Mouse (Mus musculus) stomach, postnatal 0 days (tissue): Measurements from ENCODE around the gene Gm20604. TPM values are rescaled to one million over a fixed set of nuclear protein-coding genes. Genes with fewer than 3 reads are reported as not detected.

Experiments
- ATAC-seq: fragments of 200-750 bp; cut with Nextera tagmentation; 2 replicates; pipeline ENCODE4 v1.8.0; 2017; ENCODE audit not compliant: low FRiP score, low TSS enrichment
- DNase-seq: peaks from one replicate; pipeline ENCODE4 v3.0.0-alpha.2; 2016; ENCODE audit warnings: low spot score
- H3K27ac ChIP-seq: fragments of 300-500 bp; sonication (generic); replicated peaks from 2 replicates; pipeline ENCODE4 v1.5.1; 2014; ENCODE audit warnings: mild to moderate bottlenecking, control low read depth
- H3K27me3 ChIP-seq: fragments of 300-500 bp; sonication (generic); 2 replicates; pipeline ENCODE4 v1.6.1; 2014; ENCODE audit warnings: low read length; ENCODE audit not compliant: control insufficient read depth, insufficient read depth
- H3K36me3 ChIP-seq: fragments of 300-500 bp; sonication (generic); 2 replicates; pipeline ENCODE4 v1.6.1; 2014; ENCODE audit warnings: low read length, mixed read lengths; ENCODE audit not compliant: control insufficient read depth, insufficient read depth
- H3K4me1 ChIP-seq: fragments of 300-500 bp; sonication (generic); replicated peaks from 2 replicates; pipeline ENCODE4 v1.6.1; 2014; ENCODE audit warnings: antibody characterized with exemption; ENCODE audit not compliant: control insufficient read depth, insufficient read depth
- H3K4me2 ChIP-seq: fragments of 300-500 bp; sonication (generic); replicated peaks from 2 replicates; pipeline ENCODE4 v1.6.1; 2014; ENCODE audit warnings: low read depth, mild to moderate bottlenecking, control low read depth, moderate library complexity
- H3K4me3 ChIP-seq: fragments of 300-500 bp; sonication (generic); 2 replicates; pipeline ENCODE4 v1.5.1; 2014; ENCODE audit warnings: low read depth, low read length, control low read depth
- H3K9ac ChIP-seq: fragments of 300-500 bp; sonication (generic); 2 replicates; pipeline ENCODE4 v1.6.1; 2014; ENCODE audit warnings: mild to moderate bottlenecking, low read length, control low read depth, mixed read lengths
- H3K9me3 ChIP-seq: fragments of 300-500 bp; sonication (generic); 2 replicates; pipeline ENCODE4 v1.6.1; 2016; ENCODE audit warnings: low read length; ENCODE audit not compliant: control insufficient read depth
- CTCF ChIP-seq: IDR thresholded peaks from 2 replicates; pipeline ENCODE4 v1.5.1; 2016; ENCODE audit warnings: antibody characterized with exemption, low read depth, mild to moderate bottlenecking, moderate library complexity
- EP300 ChIP-seq: optimal IDR thresholded peaks from 2 replicates; pipeline ENCODE3; 2016; ENCODE audit warnings: antibody characterized with exemption
- WGBS: fragments of 180-500 bp; shearing (Covaris S2); extraction: QIAGEN DNeasy Blood & Tissue Kit; methylation state at CpG from one replicate; pipeline ENCODE4 v1.1.7; 2014; 5-methylcytosine and 5-hydroxymethylcytosine counted together
- polyA plus RNA-seq: library from polyadenylated mRNA; unstranded; fragments of >200 nt; fragmentation: Nextera tagmentation; extraction: Ambion mirVana; gene quantifications from 2 replicates; pipeline ENCODE4 v1.2.1, GENCODE M21; 2015

The Gm20604 gene
- 10.3 and 10.6 TPM in 2 replicates for polyA plus RNA-seq

DNA sequence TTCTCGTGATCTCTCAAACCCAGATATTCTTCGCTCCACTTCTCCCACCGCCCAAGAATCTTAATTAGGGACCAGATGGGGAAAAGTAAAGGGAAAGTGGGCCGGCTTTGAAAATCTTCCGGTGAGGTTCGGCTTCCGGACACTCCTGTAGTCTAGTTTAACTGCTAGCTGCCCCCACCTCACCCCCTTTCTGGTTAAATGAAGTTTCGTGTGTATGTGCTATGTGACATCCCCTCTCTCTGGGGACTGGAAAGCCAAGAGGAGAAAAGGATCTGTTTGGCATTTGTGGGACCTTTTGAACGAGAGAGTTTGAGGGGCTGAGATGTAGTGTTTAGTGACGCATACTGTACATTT is at the start of gene Gm20604:
TSS of gene Gm20604 (minus strand) at position 270 of the 354 bp plus-strand sequence.
- Histone ChIP-seq H3K9ac (peak within 1 kb of the TSS; percentile 80), H3K27me3 (no peaks in the 10 kb centered on the region), H3K36me3 (no peaks in the 10 kb centered on the region), H3K4me2 (peak within 1 kb of the TSS; percentile 95), H3K27ac (peak within 1 kb of the TSS; percentile 86), H3K4me1 (no peaks in the 10 kb centered on the region; the same call in 1 of the 2 replicates), H3K4me3 (peak within 1 kb of the TSS; percentile 89), H3K9me3 (no peaks in the 10 kb centered on the region)
- ATAC-seq (no peak), DNase-seq (no peak)
- 0% methylated on average over 10 of the region's 10 CpGs for WGBS
- TF ChIP-seq EP300 (no peak), CTCF (no peak)

DNA sequence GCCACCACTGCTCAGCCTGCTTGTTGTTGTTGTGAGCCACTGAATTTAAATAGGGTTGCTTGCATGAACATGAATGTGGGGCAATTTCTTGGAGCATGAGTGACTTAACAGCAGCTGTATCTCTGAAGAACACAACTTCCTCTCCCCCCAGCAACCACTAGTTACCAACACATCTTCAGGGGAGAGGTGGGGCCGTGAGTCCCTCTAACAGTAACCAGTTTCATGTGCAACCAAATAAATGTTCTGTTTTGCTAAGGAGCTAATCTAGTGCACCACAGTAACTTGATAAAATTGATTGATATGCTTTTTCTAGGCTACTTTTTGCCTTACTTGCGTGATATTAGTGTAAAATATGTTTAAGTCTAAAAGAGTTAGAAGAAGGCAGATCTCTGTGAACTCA is 41.1 kb upstream of the Gm20604 start:
- Histone ChIP-seq H3K36me3 (no peaks in the 10 kb centered on the region), H3K27me3 (no peaks in the 10 kb centered on the region), H3K9ac (no peak overlapping the region), H3K4me2 (no peak overlapping the region), H3K4me3 (no peak overlapping the region), H3K27ac (no peak overlapping the region), H3K9me3 (no peaks in the 10 kb centered on the region), H3K4me1 (no peaks in the 10 kb centered on the region)
- no peak for TF ChIP-seq EP300
- TF ChIP-seq CTCF: no peak
- no peak for ATAC-seq
- 86% methylated on average over 2 of the region's 2 CpGs for WGBS
- DNase-seq: no peak

DNA sequence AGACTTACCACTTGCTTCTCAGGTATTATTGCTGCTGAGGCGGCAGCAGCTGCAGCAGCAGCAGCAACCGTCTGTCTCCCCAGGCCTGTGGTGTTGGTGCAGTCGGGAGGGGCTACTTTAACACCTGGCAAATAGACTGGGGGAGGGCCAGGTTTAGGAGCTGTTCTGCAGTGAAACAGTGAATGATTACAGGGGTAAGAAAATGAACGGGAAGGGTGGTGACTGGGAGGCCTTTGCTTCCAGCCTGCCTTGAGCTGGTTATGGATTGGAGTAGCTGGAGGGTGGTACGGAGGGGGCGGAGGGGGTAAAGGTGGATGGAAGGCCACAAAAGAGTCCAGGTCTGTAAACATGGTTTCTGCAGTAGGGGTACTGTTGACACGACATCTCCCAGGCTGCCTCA is 29.5 kb upstream of the Gm20604 start:
- ATAC-seq (no peak), DNase-seq (no peak)
- Histone ChIP-seq H3K9ac (no peak overlapping the region), H3K4me3 (no peak overlapping the region), H3K27me3 (no peaks in the 10 kb centered on the region), H3K27ac (no peak overlapping the region), H3K9me3 (no peaks in the 10 kb centered on the region), H3K4me2 (no peak overlapping the region), H3K36me3 (peaks cover 24% of the 10 kb centered on the region), H3K4me1 (no peaks in the 10 kb centered on the region)
- TF ChIP-seq CTCF (no peak), EP300 (no peak)
- 65% methylated on average over 7 of the region's 7 CpGs for WGBS

DNA sequence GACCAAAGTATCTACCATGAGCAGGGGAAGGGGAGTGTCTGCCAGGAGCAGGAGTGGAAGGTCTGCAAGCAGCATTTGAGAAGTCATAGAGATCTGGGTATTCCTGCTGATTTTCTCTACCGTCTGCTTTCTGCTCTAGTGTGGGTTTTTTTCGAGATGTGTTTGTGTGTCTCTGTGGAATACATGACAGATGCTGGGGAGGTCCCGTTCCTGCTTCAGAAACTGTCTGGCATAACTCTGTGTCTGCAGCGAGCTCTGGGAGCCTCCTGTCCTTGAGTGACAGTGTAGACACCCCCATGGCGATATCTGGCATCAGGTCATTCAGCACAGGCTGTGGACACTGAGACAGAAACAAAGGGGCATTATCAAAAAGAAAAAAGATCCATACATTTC is 27.1 kb upstream of the Gm20604 start:
- ATAC-seq: no peak
- Histone ChIP-seq H3K9ac (no peak overlapping the region), H3K4me1 (no peaks in the 10 kb centered on the region), H3K4me2 (no peak overlapping the region), H3K9me3 (no peaks in the 10 kb centered on the region), H3K27ac (no peak overlapping the region), H3K36me3 (peaks cover 18% of the 10 kb centered on the region), H3K4me3 (no peak overlapping the region), H3K27me3 (no peaks in the 10 kb centered on the region)
- TF ChIP-seq CTCF: no peak
- no peak for TF ChIP-seq EP300
- 91% methylated on average over 5 of the region's 5 CpGs for WGBS
- DNase-seq: no peak

DNA sequence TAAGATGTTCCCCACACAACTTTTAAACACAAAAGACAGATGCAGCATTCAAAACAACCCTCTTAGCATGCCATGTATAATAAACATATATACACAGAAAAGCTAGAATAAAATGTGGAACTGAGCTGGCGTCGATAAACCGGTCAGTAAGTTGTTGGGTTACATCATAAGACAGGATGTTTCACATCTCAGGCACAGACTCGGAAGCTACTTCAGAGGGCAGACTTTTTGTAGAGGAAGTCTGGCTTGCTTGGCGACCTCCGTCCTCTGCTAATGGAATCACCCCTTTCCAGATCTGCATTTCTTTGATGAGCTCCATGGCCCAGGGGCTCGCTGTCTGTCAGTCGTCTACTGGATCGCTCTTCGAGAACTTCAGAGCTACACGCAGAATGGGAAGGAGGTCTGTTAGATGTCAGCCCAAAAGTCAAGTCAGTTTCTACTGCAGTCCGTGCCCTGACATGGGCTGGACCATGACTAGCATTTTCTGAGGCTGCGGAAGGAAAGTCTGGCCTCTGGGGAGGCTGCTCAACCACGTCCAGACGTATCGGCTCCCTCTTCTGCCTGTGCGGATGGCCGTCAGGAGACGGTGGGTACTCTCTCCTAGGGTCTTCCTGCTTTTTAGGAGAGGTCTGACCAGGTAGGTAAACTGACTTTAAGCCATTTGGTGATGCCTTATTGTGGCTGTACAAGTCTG is 26.6 kb upstream of the Gm20604 start:
- TF ChIP-seq CTCF: no peak
- TF ChIP-seq EP300: no peak
- WGBS: 87% methylated on average over 19 of the region's 19 CpGs

DNA sequence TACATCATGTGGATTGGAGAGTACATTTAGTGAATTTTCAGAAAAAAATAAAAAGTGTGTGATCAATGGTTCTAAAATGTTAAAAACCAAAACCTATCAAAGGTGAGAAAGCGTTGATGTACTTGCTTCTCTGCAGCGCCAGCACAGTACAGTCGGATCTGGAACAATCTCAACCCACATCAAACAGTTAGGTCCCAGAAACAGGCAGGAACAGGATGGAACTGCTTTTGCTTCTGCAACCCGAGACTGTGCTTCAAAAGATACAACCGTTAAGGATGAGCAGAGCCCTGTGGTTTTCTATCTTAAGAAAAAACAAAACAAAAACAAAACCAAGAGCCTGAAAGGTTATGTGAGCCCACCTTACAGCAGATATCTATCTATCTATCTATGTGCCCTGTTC is 24.4 kb upstream of the Gm20604 start:
- no peak for ATAC-seq
- Histone ChIP-seq H3K27ac (no peak overlapping the region), H3K4me1 (no peaks in the 10 kb centered on the region), H3K9me3 (no peaks in the 10 kb centered on the region), H3K4me3 (no peak overlapping the region), H3K27me3 (no peaks in the 10 kb centered on the region), H3K9ac (no peak overlapping the region), H3K36me3 (peaks cover 10% of the 10 kb centered on the region; the same call in 1 of the 2 replicates), H3K4me2 (no peak overlapping the region)
- WGBS: 93% methylated on average over 5 of the region's 5 CpGs
- no peak for DNase-seq
- TF ChIP-seq CTCF: no peak
- TF ChIP-seq EP300: no peak

More for the DNA sequence above, 26.6 kb upstream of the Gm20604 start:
- Histone ChIP-seq H3K27me3 (no peaks in the 10 kb centered on the region), H3K4me1 (no peaks in the 10 kb centered on the region), H3K9ac (no peak overlapping the region), H3K4me2 (no peak overlapping the region), H3K9me3 (no peaks in the 10 kb centered on the region), H3K36me3 (peaks cover 16% of the 10 kb centered on the region), H3K4me3 (no peak overlapping the region), H3K27ac (no peak overlapping the region)
- ATAC-seq (no peak), DNase-seq (no peak)
